Mouse (Mus musculus) olfactory bulb, adult 2 months (tissue): ENCODE measurements around the gene Sbf1.

Experiments
- CTCF ChIP-seq: fragments of 200-500 bp; IDR thresholded peaks from 2 replicates; pipeline ENCODE4 v1.5.1; 2012; ENCODE audit warnings: low read depth, mild to moderate bottlenecking, low read length, moderate library complexity; ENCODE audit not compliant: insufficient read depth
- POLR2A ChIP-seq: fragments of 200-500 bp; IDR thresholded peaks from 2 replicates; pipeline ENCODE4 v1.6.1; 2012; ENCODE audit warnings: mild to moderate bottlenecking, low read depth, low read length, moderate library complexity; ENCODE audit not compliant: insufficient read depth

DNA sequence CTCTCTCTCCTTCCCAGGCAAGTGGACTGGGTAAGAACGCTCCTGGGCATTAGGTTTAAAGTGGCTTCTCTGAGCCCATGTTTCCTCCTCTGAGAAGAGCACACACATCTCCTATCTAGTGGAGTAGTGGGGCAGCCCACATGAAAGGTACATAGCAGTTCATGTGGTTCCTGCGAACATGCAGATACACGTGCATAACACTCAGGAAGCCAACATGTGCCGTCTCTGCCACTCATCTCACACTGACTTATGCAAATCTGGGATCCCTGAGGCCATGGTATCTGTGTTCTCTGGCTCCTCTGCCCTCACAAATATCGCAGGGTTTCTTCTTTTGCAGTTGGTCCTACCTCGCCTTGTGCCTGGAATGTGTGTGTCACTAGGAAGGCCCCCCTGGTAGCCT, 32.6 kb downstream of the Sbf1 start:
- no peak for TF ChIP-seq POLR2A
- TF ChIP-seq CTCF, result no peak
